Mouse (Mus musculus) subcutaneous adipose tissue, adult 2 months (tissue): ENCODE results near the gene G6pdx. TPM values are rescaled to one million over a fixed set of nuclear protein-coding genes. Genes with fewer than 3 reads are reported as not detected.

ENCODE experiments used
- polyA plus RNA-seq: library from polyadenylated mRNA; depleted of rRNA; stranded (reverse); fragments of >200 nt; gene quantifications from 2 replicates; pipeline ENCODE4 v1.2.3, GENCODE M21; 2012; ENCODE audit warnings: low replicate concordance; rRNA removed

The G6pdx gene
- polyA plus RNA-seq, result 199 and 317 TPM in 2 replicates

GRCm38 (mm10) chrX:74428826-74429276 lies at the start of gene G6pdx:
G6pdx (minus strand) TSS chrX:74429194.

GRCm38 (mm10) chrX:74392535-74393443 lies 36.2 kb downstream of the G6pdx start, which contains the start of the genes Fam3a and Ikbkg:
Fam3a (minus strand) TSS chrX:74393272.
Ikbkg (plus strand) TSS chrX:74393290.

GRCm38 (mm10) chrX:74372888-74373549 lies 56.0 kb downstream of the G6pdx start, which contains the start of the genes Ubl4a and Slc10a3:
Ubl4a (minus strand) TSS chrX:74373218.
Slc10a3 (minus strand) TSS chrX:74373349.

Other genes with a start within 250 kb of the G6pdx start
- 658 and 2,331 TPM in 2 replicates for gene Flna, start 179.4 kb downstream of the G6pdx start, polyA plus RNA-seq
- gene Emd, start 174.5 kb downstream of the G6pdx start, polyA plus RNA-seq, result 47.9 and 80.7 TPM in 2 replicates
- 1,145 and 2,013 TPM in 2 replicates for gene Rpl10, start 158.4 kb downstream of the G6pdx start, polyA plus RNA-seq
- gene Taz, start 147.3 kb downstream of the G6pdx start, polyA plus RNA-seq, result 99.6 and 120 TPM in 2 replicates
- gene Dnase1l1, start 146.9 kb downstream of the G6pdx start, polyA plus RNA-seq, result 26.7 and 40.0 TPM in 2 replicates
- 337 and 396 TPM in 2 replicates for gene Atp6ap1, start 132.1 kb downstream of the G6pdx start, polyA plus RNA-seq
- gene Gdi1, start 124.2 kb downstream of the G6pdx start, polyA plus RNA-seq, result 291 and 322 TPM in 2 replicates
- 15.7 and 15.8 TPM in 2 replicates for gene Fam50a, start 116.2 kb downstream of the G6pdx start, polyA plus RNA-seq
- gene Plxna3, start 100.1 kb downstream of the G6pdx start, polyA plus RNA-seq, result 14.5 and 58.4 TPM in 2 replicates
- gene Lage3, start 75.6 kb downstream of the G6pdx start, polyA plus RNA-seq, result 101 and 103 TPM in 2 replicates
- gene Ubl4a, start 56.0 kb downstream of the G6pdx start, polyA plus RNA-seq, result 49.5 and 56.3 TPM in 2 replicates
- 25.2 and 30.4 TPM in 2 replicates for gene Slc10a3, start 55.8 kb downstream of the G6pdx start, polyA plus RNA-seq
- 50.5 and 59.2 TPM in 2 replicates for gene Fam3a, start 35.9 kb downstream of the G6pdx start, polyA plus RNA-seq
- gene Ikbkg, start 35.9 kb downstream of the G6pdx start, polyA plus RNA-seq, result 18.2 and 22.3 TPM in 2 replicates
- gene Gm6880, start 52.2 kb upstream of the G6pdx start, polyA plus RNA-seq, result not detected in 2 replicates
- gene Olfr1326-ps1, start 145.7 kb upstream of the G6pdx start, polyA plus RNA-seq, result not detected in 2 replicates
- not detected in 2 replicates for gene Olfr1325, start 163.5 kb upstream of the G6pdx start, polyA plus RNA-seq
- gene Gm5640, start 216.4 kb upstream of the G6pdx start, polyA plus RNA-seq, result not detected in 2 replicates